Mouse (Mus musculus): ENCODE results near the gene Doc2g.
A peak's percentile ranks its signal among the peaks of the same experiment; 100 is the strongest.
"Not testable (repeated sequence)": the region's sequence is repeated elsewhere in the genome, so short reads cannot be mapped to it uniquely, and the experiment has no call there.

Doc2g gene

GRCm38 (mm10) chr19:4003112-4003511, at the start of gene Doc2g:
Gene Doc2g (plus strand): TSS chr19:4003313.
- DNase-seq (ENCODE audit: low spot score in 2 of 2): no peak

- DNase-seq (ENCODE audit: low spot score in 2 of 2): no peak
These were observed 48.1 kb upstream of the Doc2g start for GRCm38 (mm10) chr19:3955033-3955432.

GRCm38 (mm10) chr19:3955804-3956203, 47.3 kb upstream of the Doc2g start:
- no peak for DNase-seq (ENCODE audit: low spot score in 2 of 2)

GRCm38 (mm10) chr19:3957296-3958036, 45.6 kb upstream of the Doc2g start:
- DNase-seq (ENCODE audit: low spot score in 2 of 2): not testable (repeated sequence)

GRCm38 (mm10) chr19:3958470-3958869, 44.6 kb upstream of the Doc2g start, which contains the start of gene Aldh3b3:
Gene Aldh3b3 (plus strand): TSS chr19:3958645.
- no peak for DNase-seq (ENCODE audit: low spot score in 2 of 2)

- no peak for DNase-seq (ENCODE audit: low spot score in 2 of 2)
These were observed 44.1 kb upstream of the Doc2g start for GRCm38 (mm10) chr19:3959030-3959429.

- no peak for DNase-seq (ENCODE audit: low spot score in 2 of 2)
These were observed 42.9 kb upstream of the Doc2g start for GRCm38 (mm10) chr19:3960211-3960610.

GRCm38 (mm10) chr19:3961805-3962204, 41.3 kb upstream of the Doc2g start:
- DNase-seq (ENCODE audit: low spot score in 2 of 2): not testable (repeated sequence)

GRCm38 (mm10) chr19:3962469-3962868, 40.6 kb upstream of the Doc2g start:
- DNase-seq (ENCODE audit: low spot score in 2 of 2): no peak

- no peak for DNase-seq (ENCODE audit: low spot score in 2 of 2)
These were observed 39.1 kb upstream of the Doc2g start for GRCm38 (mm10) chr19:3964030-3964429.

GRCm38 (mm10) chr19:3966330-3967075, 36.6 kb upstream of the Doc2g start:
- no peak for DNase-seq (ENCODE audit: low spot score in 2 of 2)

- no peak for DNase-seq (ENCODE audit: low spot score in 2 of 2)
These were observed 35.9 kb upstream of the Doc2g start for GRCm38 (mm10) chr19:3967258-3967657.

- no peak for DNase-seq (ENCODE audit: low spot score in 2 of 2)
These were observed 30.9 kb upstream of the Doc2g start, which contains the start of gene Aldh3b2 for GRCm38 (mm10) chr19:3972229-3972628. Gene Aldh3b2 (plus strand): TSS chr19:3972328.

- not testable (repeated sequence) for DNase-seq (ENCODE audit: low spot score in 2 of 2)
These were observed 28.5 kb upstream of the Doc2g start for GRCm38 (mm10) chr19:3974608-3975007.

- DNase-seq (ENCODE audit: low spot score in 2 of 2): no peak
These were observed 27.2 kb upstream of the Doc2g start for GRCm38 (mm10) chr19:3975866-3976265.

GRCm38 (mm10) chr19:3980309-3980708, 22.8 kb upstream of the Doc2g start:
- peak; percentile 72 to 82 for DNase-seq (ENCODE audit: low spot score in 2 of 2)

GRCm38 (mm10) chr19:3980917-3981316, 22.2 kb upstream of the Doc2g start:
- DNase-seq (ENCODE audit: low spot score in 2 of 2): no peak

- no peak for DNase-seq (ENCODE audit: low spot score in 2 of 2)
These were observed 19.4 kb upstream of the Doc2g start for GRCm38 (mm10) chr19:3983527-3984200.

GRCm38 (mm10) chr19:3985261-3985681, 17.8 kb upstream of the Doc2g start:
- no peak for DNase-seq (ENCODE audit: low spot score in 2 of 2)

- peak; percentile 22 to 35 for DNase-seq (ENCODE audit: low spot score in 2 of 2)
These were observed 16.8 kb upstream of the Doc2g start, which contains the start of gene Acy3 for GRCm38 (mm10) chr19:3986334-3986733. Gene Acy3 (plus strand): TSS chr19:3986570.

- no peak for DNase-seq (ENCODE audit: low spot score in 2 of 2)
These were observed 15.0 kb upstream of the Doc2g start for GRCm38 (mm10) chr19:3988066-3988465.

GRCm38 (mm10) chr19:3988750-3989149, 14.4 kb upstream of the Doc2g start:
- DNase-seq (ENCODE audit: low spot score in 2 of 2): no peak
